Mouse (Mus musculus): ENCODE results near the gene Gm9774.

GRCm38 (mm10) chr3:92438689-92439088, 9.5 kb upstream of the Gm9774 start, which contains the start of gene Sprr1b:
- TF ChIP-seq POLR2A (IDR thresholded peaks at IDR 0.05; ENCODE audit: insufficient read length, low read depth) (no peak), MAX (IDR thresholded peaks at IDR 0.05; ENCODE audit: low read depth) (no peak)

All from myocyte (in vitro differentiated cells).